Mouse (Mus musculus) kidney, adult 18-20 months (tissue): ENCODE data around the gene Btbd35f2.
"Not testable (repeated sequence)": the region's sequence is repeated elsewhere in the genome, so short reads cannot be mapped to it uniquely, and the experiment has no call there.

ENCODE experiments used
- DNase-seq: peaks from one replicate; pipeline ENCODE4 v3.0.0; 2021

The Btbd35f2 gene

GRCm38 (mm10) chrX:32278094-32278493, at the start of gene Btbd35f2:
Gene Btbd35f2, plus strand, starts transcription at chrX:32278394.
- DNase-seq = not testable (repeated sequence)
